10 mouse cellular contexts compared by ENCODE assay signal in the genomic region with DNA sequence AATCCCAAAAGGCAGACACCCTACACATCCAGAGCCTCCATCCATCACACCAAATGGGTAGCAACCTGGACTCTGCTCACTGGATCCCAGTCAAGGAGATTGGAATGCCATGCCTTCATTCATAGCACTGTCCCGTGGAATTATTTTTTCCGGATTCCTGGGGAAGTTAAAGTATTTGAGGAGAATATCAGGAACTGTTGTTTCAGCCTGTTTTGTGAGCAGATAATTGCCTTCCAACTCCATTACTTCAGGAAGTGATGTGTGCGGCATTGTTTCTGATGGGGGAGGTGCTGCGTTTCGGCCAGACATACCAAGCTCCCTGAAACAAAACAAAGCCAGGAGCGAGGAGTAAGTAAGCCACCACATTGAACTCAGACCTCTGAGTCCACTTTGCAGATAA. TPM values are rescaled to one million over a fixed set of nuclear protein-coding genes. Genes with fewer than 3 reads are reported as not detected.
A peak's percentile ranks its signal among the peaks of the same experiment; 100 is the strongest.
DNase-seq lines count a peak whose midpoint lies in the region; ATAC-seq lines count a peak whose summit lies in the region.
"Had no signal": no experiment of that assay in that cellular context is flagged by ENCODE, and none has a peak within 500 bp of the region (broad histone marks: within the 10 kb centered on the region; RNA-seq: fewer than 3 reads in every experiment).

No protein-coding gene starts in this region.

- no peak overlapping the region; the same call in 1 of the 2 replicates for H3K4me2 ChIP-seq in intestine, embryonic 14.5 days (ENCODE audit: low read length)
- H3K4me2 ChIP-seq in intestine, embryonic 16.5 days (ENCODE audit: low read depth, low read length) = no peak overlapping the region
- H3K4me2 ChIP-seq: limb, embryonic 15.5 days had no signal

- no peak for DNase-seq in intestine, embryonic 14.5 days (ENCODE audit: low spot score)
- peak; percentile 84 for DNase-seq in heart, adult 8-10 months (ENCODE audit: low spot score)
- DNase-seq in kidney, adult 8-10 months = peak; percentile 41 to 55
- peak; percentile 34 for DNase-seq in mesoderm, embryonic 11.5 days (ENCODE audit: low read depth, low spot score)
- no peak for DNase-seq in layer of hippocampus, postnatal 25 days (ENCODE audit: extremely low spot score in 1 of 2, low spot score in 1 of 2)
- no peak for DNase-seq in adrenal gland, adult 8-10 months
- DNase-seq in testis, postnatal 10 days (ENCODE audit: low spot score) = no peak
- DNase-seq: midbrain, embryonic 14.5 days had no signal

- H3K9ac ChIP-seq in intestine, embryonic 14.5 days (ENCODE audit: low read length) = no peak overlapping the region
- H3K9ac ChIP-seq in intestine, embryonic 16.5 days (ENCODE audit: low read depth, low read length) = no peak overlapping the region
- H3K9ac ChIP-seq: limb, embryonic 15.5 days had no signal

- ATAC-seq in intestine, embryonic 14.5 days (replicated peaks; ENCODE audit: low FRiP score, low TSS enrichment, low read depth) = no peak
- no peak for ATAC-seq in intestine, embryonic 16.5 days

- no peaks in the 10 kb centered on the region for H3K4me1 ChIP-seq in intestine, embryonic 14.5 days (replicated peaks; ENCODE audit: control insufficient read depth, insufficient read depth, low read length)
- H3K4me1 ChIP-seq in intestine, embryonic 16.5 days (ENCODE audit: control insufficient read depth, insufficient read depth, low read length) = no peaks in the 10 kb centered on the region
- H3K4me1 ChIP-seq: limb, embryonic 15.5 days had no signal

- no peak overlapping the region for H3K4me3 ChIP-seq in intestine, embryonic 14.5 days (ENCODE audit: low read depth, low read length)
- H3K4me3 ChIP-seq in intestine, embryonic 16.5 days (ENCODE audit: low read length) = no peak overlapping the region
- H3K4me3 ChIP-seq: limb, embryonic 15.5 days had no signal

- H3K36me3 ChIP-seq in intestine, embryonic 14.5 days (ENCODE audit: control insufficient read depth, insufficient read depth, low read length) = no peaks in the 10 kb centered on the region
- H3K36me3 ChIP-seq in intestine, embryonic 16.5 days (ENCODE audit: control insufficient read depth, insufficient read depth, low read length) = no peaks in the 10 kb centered on the region
- H3K36me3 ChIP-seq: limb, embryonic 15.5 days had no signal

- no peaks in the 10 kb centered on the region for H3K27me3 ChIP-seq in intestine, embryonic 14.5 days (replicated peaks; ENCODE audit: control insufficient read depth, insufficient read depth, low read length)
- H3K27me3 ChIP-seq in intestine, embryonic 16.5 days (replicated peaks; ENCODE audit: control insufficient read depth, insufficient read depth, low read length) = no peaks in the 10 kb centered on the region
- H3K27me3 ChIP-seq: limb, embryonic 15.5 days had no signal

- 36% methylated on average over 6 of the region's 6 CpGs for WGBS in intestine, embryonic 14.5 days
- WGBS in intestine, embryonic 16.5 days = 35% methylated on average over 6 of the region's 6 CpGs

- H3K27ac ChIP-seq in intestine, embryonic 14.5 days (ENCODE audit: low read depth) = peak overlapping the region; percentile 27; the same call in 1 of the 2 replicates
- no peak overlapping the region for H3K27ac ChIP-seq in intestine, embryonic 16.5 days (ENCODE audit: low read length)
- H3K27ac ChIP-seq: limb, embryonic 15.5 days had no signal

- no peaks in the 10 kb centered on the region for H3K9me3 ChIP-seq in intestine, embryonic 14.5 days (ENCODE audit: control insufficient read depth, low read length)
- no peaks in the 10 kb centered on the region for H3K9me3 ChIP-seq in intestine, embryonic 16.5 days (ENCODE audit: control insufficient read depth, low read length)
- H3K9me3 ChIP-seq: limb, embryonic 15.5 days had no signal

RNA-seq across cellular contexts. Expression of a gene that starts 41.8 kb away (rescaled TPM):
- 13.7 and 16.2 TPM in 2 replicates for polyA plus RNA-seq in intestine, embryonic 14.5 days (2014; fragmentation: Nextera tagmentation; extraction: Ambion mirVana)
- polyA plus RNA-seq in intestine, embryonic 16.5 days (2015; fragmentation: Nextera tagmentation; extraction: Ambion mirVana) = 14.5 and 15.5 TPM in 2 replicates
- 10 to 100 TPM; 10.7 to 14.6 (median 11.4) TPM for total RNA-seq in heart, adult 8-10 months (2022)
- total RNA-seq in layer of hippocampus, postnatal 25 days (2021) = 10 to 100 TPM in 1 of 2 experiments, 1 to 10 TPM in 1; 9.1 to 10.6 TPM
- 10 to 100 TPM; 23.9 to 32.4 (median 24.1) TPM for total RNA-seq in adrenal gland, adult 8-10 months (2022)

Comparison
In these comparisons a context has a peak if more than half of its experiments do, and no peak if none do; other contexts are left out.
1. DNase-seq: peak in heart, adult 8-10 months (single experiment), kidney, adult 8-10 months (2 of 2) and mesoderm, embryonic 11.5 days (single experiment); none in intestine, embryonic 14.5 days (single experiment), layer of hippocampus, postnatal 25 days (0 of 2), adrenal gland, adult 8-10 months (single experiment) and testis, postnatal 10 days (single experiment).